Mouse (Mus musculus): ENCODE results near the gene Sar1b. TPM values are rescaled to one million over a fixed set of nuclear protein-coding genes. Genes with fewer than 3 reads are reported as not detected.
A peak's percentile ranks its signal among the peaks of the same experiment; 100 is the strongest.
"Not testable (repeated sequence)": the region's sequence is repeated elsewhere in the genome, so short reads cannot be mapped to it uniquely, and the experiment has no call there.

Sar1b gene
- total and polyA plus RNA-seq, 2 experiments from 2014 or later, result 114 to 221 TPM

- Histone ChIP-seq H3K9me3 (ENCODE audit: low read length) (no peaks in the 10 kb centered on the region), H3K27me3 (ENCODE audit: insufficient read depth, low read length) (no peaks in the 10 kb centered on the region), H3K4me2 (ENCODE audit: low read depth) (no peak overlapping the region), H3K36me3 (ENCODE audit: insufficient read depth) (peaks cover 38% of the 10 kb centered on the region), H3K9ac (no peak overlapping the region), H3K4me1 (ENCODE audit: insufficient read depth) (no peaks in the 10 kb centered on the region), H3K27ac (ENCODE audit: low read depth, low read length) (no peak overlapping the region), H3K4me3 (ENCODE audit: low read depth, low read length) (no peak overlapping the region)
- no peak for TF ChIP-seq CTCF (IDR thresholded peaks at IDR 0.05; ENCODE audit: low read depth)
- ATAC-seq (no peak), DNase-seq (no peak)
- 94% methylated on average over 9 of the region's 9 CpGs for WGBS
Observed at GRCm38 (mm10) chr11:51780773-51781267, 17.3 kb downstream of the Sar1b start.

- no peak overlapping the region for H3K9ac ChIP-seq
- no peak overlapping the region for H3K4me2 ChIP-seq (ENCODE audit: low read depth)
- peaks cover 47% of the 10 kb centered on the region for H3K36me3 ChIP-seq (ENCODE audit: insufficient read depth)
- H3K27me3 ChIP-seq (ENCODE audit: insufficient read depth, low read length), result no peaks in the 10 kb centered on the region
- 93% methylated on average over 6 of the region's 6 CpGs for WGBS
- no peak overlapping the region for H3K4me3 ChIP-seq (ENCODE audit: low read depth, low read length)
- no peak for TF ChIP-seq CTCF (IDR thresholded peaks at IDR 0.05; ENCODE audit: low read depth)
- H3K9me3 ChIP-seq (ENCODE audit: low read length), result no peaks in the 10 kb centered on the region
- no peaks in the 10 kb centered on the region for H3K4me1 ChIP-seq (ENCODE audit: insufficient read depth)
- ATAC-seq (no peak), DNase-seq (no peak)
- no peak overlapping the region for H3K27ac ChIP-seq (ENCODE audit: low read depth, low read length)
Observed at GRCm38 (mm10) chr11:51782721-51783120, 19.2 kb downstream of the Sar1b start.

- H3K9ac ChIP-seq, result no peak overlapping the region
- peaks cover 59% of the 10 kb centered on the region for H3K36me3 ChIP-seq (ENCODE audit: insufficient read depth)
- TF ChIP-seq CTCF (IDR thresholded peaks at IDR 0.05; ENCODE audit: low read depth), result peak; percentile 62
- H3K27ac ChIP-seq (ENCODE audit: low read depth, low read length), result no peak overlapping the region
- 88% methylated on average over 6 of the region's 6 CpGs for WGBS
- H3K4me3 ChIP-seq (ENCODE audit: low read depth, low read length), result no peak overlapping the region
- no peaks in the 10 kb centered on the region for H3K27me3 ChIP-seq (ENCODE audit: insufficient read depth, low read length)
- peak; percentile 19 for DNase-seq
- ATAC-seq, result no peak
- no peaks in the 10 kb centered on the region for H3K4me1 ChIP-seq (ENCODE audit: insufficient read depth)
- H3K4me2 ChIP-seq (ENCODE audit: low read depth), result no peak overlapping the region
- no peaks in the 10 kb centered on the region for H3K9me3 ChIP-seq (ENCODE audit: low read length)
Observed at GRCm38 (mm10) chr11:51785926-51786325, 22.4 kb downstream of the Sar1b start.

- DNase-seq; H3K4me3 ChIP-seq (ENCODE audit: low read depth, low read length); H3K9me3 ChIP-seq (ENCODE audit: low read length); H3K27ac ChIP-seq (ENCODE audit: low read depth, low read length); H3K27me3 ChIP-seq (ENCODE audit: insufficient read depth, low read length); ATAC-seq; H3K4me1 ChIP-seq (ENCODE audit: insufficient read depth); H3K9ac ChIP-seq; H3K4me2 ChIP-seq (ENCODE audit: low read depth): not testable (repeated sequence)
- TF ChIP-seq CTCF (IDR thresholded peaks at IDR 0.05; ENCODE audit: low read depth), result peak; percentile 27; the same call in 1 of the 2 replicates
- peaks cover 48% of the 10 kb centered on the region for H3K36me3 ChIP-seq (ENCODE audit: insufficient read depth)
- WGBS, result 81% methylated on average over 4 of the region's 4 CpGs
Observed at GRCm38 (mm10) chr11:51789735-51790134, 26.2 kb downstream of the Sar1b start.

GRCm38 (mm10) chr11:51790662-51791061 lies 27.2 kb downstream of the Sar1b start:
- no peak overlapping the region for H3K9ac ChIP-seq
- no peaks in the 10 kb centered on the region for H3K9me3 ChIP-seq (ENCODE audit: low read length)
- ATAC-seq, result no peak
- peaks cover 48% of the 10 kb centered on the region for H3K36me3 ChIP-seq (ENCODE audit: insufficient read depth)
- no peaks in the 10 kb centered on the region for H3K4me1 ChIP-seq (ENCODE audit: insufficient read depth)
- no peak for DNase-seq
- H3K27me3 ChIP-seq (ENCODE audit: insufficient read depth, low read length), result no peaks in the 10 kb centered on the region
- no peak overlapping the region for H3K27ac ChIP-seq (ENCODE audit: low read depth, low read length)
- WGBS, result 99% methylated on average over 7 of the region's 7 CpGs
- H3K4me2 ChIP-seq (ENCODE audit: low read depth), result no peak overlapping the region
- no peak for TF ChIP-seq CTCF (IDR thresholded peaks at IDR 0.05; ENCODE audit: low read depth)
- no peak overlapping the region for H3K4me3 ChIP-seq (ENCODE audit: low read depth, low read length)

- DNase-seq, result no peak
Observed at GRCm38 (mm10) chr11:51796272-51796671, 32.8 kb downstream of the Sar1b start.

GRCm38 (mm10) chr11:51800634-51801325 lies 37.3 kb downstream of the Sar1b start:
- Histone ChIP-seq H3K9me3 (ENCODE audit: low read length) (no peaks in the 10 kb centered on the region), H3K4me2 (ENCODE audit: low read depth) (no peak overlapping the region), H3K36me3 (ENCODE audit: insufficient read depth) (no peaks in the 10 kb centered on the region), H3K27ac (ENCODE audit: low read depth, low read length) (no peak overlapping the region), H3K4me3 (ENCODE audit: low read depth, low read length) (no peak overlapping the region), H3K4me1 (ENCODE audit: insufficient read depth) (no peaks in the 10 kb centered on the region), H3K27me3 (ENCODE audit: insufficient read depth, low read length) (no peaks in the 10 kb centered on the region), H3K9ac (no peak overlapping the region)
- TF ChIP-seq CTCF (IDR thresholded peaks at IDR 0.05; ENCODE audit: low read depth), result no peak
- ATAC-seq (no peak), DNase-seq (peak; percentile 8)
- WGBS, result 40% methylated on average over 7 of the region's 8 CpGs

More at GRCm38 (mm10) chr11:51796272-51796671, 32.8 kb downstream of the Sar1b start:
- TF ChIP-seq CTCF (IDR thresholded peaks at IDR 0.05; ENCODE audit: low read depth), result no peak
- no peaks in the 10 kb centered on the region for H3K4me1 ChIP-seq (ENCODE audit: insufficient read depth)
- H3K36me3 ChIP-seq (ENCODE audit: insufficient read depth), result peaks cover 11% of the 10 kb centered on the region
- H3K27ac ChIP-seq (ENCODE audit: low read depth, low read length), result no peak overlapping the region
- no peaks in the 10 kb centered on the region for H3K27me3 ChIP-seq (ENCODE audit: insufficient read depth, low read length)
- H3K4me3 ChIP-seq (ENCODE audit: low read depth, low read length), result no peak overlapping the region
- H3K4me2 ChIP-seq (ENCODE audit: low read depth), result no peak overlapping the region
- no peaks in the 10 kb centered on the region for H3K9me3 ChIP-seq (ENCODE audit: low read length)
- ATAC-seq, result no peak
- H3K9ac ChIP-seq, result no peak overlapping the region
- WGBS, result 78% methylated on average over 4 of the region's 4 CpGs

Data from forebrain, postnatal 0 days (tissue).